In genomic region chr6:19015868-19016267, GRCm38 (mm10) we compare ENCODE assay signal across 9 mouse cellular contexts.
DNase-seq lines count a peak whose midpoint lies in the region; ATAC-seq lines count a peak whose summit lies in the region.
"Had no signal": no experiment of that assay in that cellular context is flagged by ENCODE, and none has a peak within 500 bp of the region (broad histone marks: within the 10 kb centered on the region; RNA-seq: fewer than 3 reads in every experiment).

No protein-coding gene starts in this region.

- no peaks in the 10 kb centered on the region for H3K36me3 ChIP-seq in forebrain, embryonic 11.5 days (ENCODE audit: control insufficient read depth, insufficient read depth, low read length)
- H3K36me3 ChIP-seq in forebrain, embryonic 10.5 days (replicated peaks), result no peaks in the 10 kb centered on the region
- no peaks in the 10 kb centered on the region for H3K36me3 ChIP-seq in hindbrain, embryonic 16.5 days (ENCODE audit: control insufficient read depth, insufficient read depth, low read length)

- WGBS in forebrain, embryonic 11.5 days, result 82% methylated on average over 1 of the region's 1 CpGs
- 81% methylated on average over 1 of the region's 1 CpGs for WGBS in forebrain, embryonic 10.5 days
- WGBS in hindbrain, embryonic 16.5 days, result 91% methylated on average over 1 of the region's 1 CpGs

- no peak overlapping the region for H3K27ac ChIP-seq in forebrain, embryonic 11.5 days (ENCODE audit: low read depth, low read length)
- no peak overlapping the region for H3K27ac ChIP-seq in forebrain, embryonic 10.5 days
- H3K27ac ChIP-seq in hindbrain, embryonic 16.5 days (ENCODE audit: low read depth, low read length), result no peak overlapping the region

- ATAC-seq in forebrain, embryonic 11.5 days (replicated peaks; ENCODE audit: low FRiP score), result peak; percentile 21; the same call in 1 of the 2 replicates
- ATAC-seq in hindbrain, embryonic 16.5 days, result peak; percentile 67; the same call in 1 of the 2 replicates
- no peak for ATAC-seq in erythroid progenitor cell, adult 5-6 weeks (replicated peaks; ENCODE audit: low FRiP score, poor library complexity, severe bottlenecking)
- ATAC-seq: liver, postnatal 0 days had no signal

- H3K27me3 ChIP-seq in forebrain, embryonic 11.5 days (ENCODE audit: control insufficient read depth, insufficient read depth, low read length), result no peaks in the 10 kb centered on the region
- no peaks in the 10 kb centered on the region for H3K27me3 ChIP-seq in forebrain, embryonic 10.5 days (ENCODE audit: poor library complexity, severe bottlenecking)
- no peaks in the 10 kb centered on the region for H3K27me3 ChIP-seq in hindbrain, embryonic 16.5 days (replicated peaks; ENCODE audit: control insufficient read depth, insufficient read depth, low read length)

- H3K9ac ChIP-seq in forebrain, embryonic 11.5 days (ENCODE audit: low read length), result no peak overlapping the region
- H3K9ac ChIP-seq in hindbrain, embryonic 16.5 days (ENCODE audit: low read depth, low read length), result no peak overlapping the region
- H3K9ac ChIP-seq: liver, postnatal 0 days had no signal

- no peak for DNase-seq in forebrain, embryonic 11.5 days (ENCODE audit: low spot score)
- no peak for DNase-seq in forebrain, embryonic 10.5 days (ENCODE audit: extremely low spot score, low spot score)
- DNase-seq in right cerebral cortex, adult 2 months (ENCODE audit: low spot score in 2 of 2), result peak; percentile 4 to 11
- DNase-seq in right cerebral cortex, postnatal 36 days (ENCODE audit: low spot score in 2 of 2), result no peak
- DNase-seq in adipocyte (ENCODE audit: low spot score), result no peak
- no peak for DNase-seq in heart, postnatal 4 days
- DNase-seq: liver, postnatal 0 days had no signal

- H3K4me1 ChIP-seq in forebrain, embryonic 11.5 days (replicated peaks; ENCODE audit: control insufficient read depth, insufficient read depth, low read length), result no peaks in the 10 kb centered on the region
- H3K4me1 ChIP-seq in forebrain, embryonic 10.5 days, result no peaks in the 10 kb centered on the region
- no peaks in the 10 kb centered on the region for H3K4me1 ChIP-seq in hindbrain, embryonic 16.5 days (ENCODE audit: control insufficient read depth, insufficient read depth, low read depth, low read length)

- H3K4me3 ChIP-seq in forebrain, embryonic 11.5 days (ENCODE audit: low read depth, low read length), result no peak overlapping the region
- no peak overlapping the region for H3K4me3 ChIP-seq in forebrain, embryonic 10.5 days
- no peak overlapping the region for H3K4me3 ChIP-seq in hindbrain, embryonic 16.5 days (ENCODE audit: low read length)

- no peaks in the 10 kb centered on the region for H3K9me3 ChIP-seq in forebrain, embryonic 11.5 days (ENCODE audit: control insufficient read depth, low read length)
- H3K9me3 ChIP-seq in forebrain, embryonic 10.5 days, result no peaks in the 10 kb centered on the region
- H3K9me3 ChIP-seq in hindbrain, embryonic 16.5 days (ENCODE audit: control insufficient read depth, low read length), result no peaks in the 10 kb centered on the region

- H3K4me2 ChIP-seq in forebrain, embryonic 11.5 days (ENCODE audit: low read depth, low read length, severe bottlenecking), result no peak overlapping the region
- no peak overlapping the region for H3K4me2 ChIP-seq in hindbrain, embryonic 16.5 days (ENCODE audit: low read length)

Comparison
In these comparisons a context has a peak if more than half of its experiments do, and no peak if none do; other contexts are left out.
1. DNase-seq: peak in right cerebral cortex, adult 2 months (2 of 2); none in forebrain, embryonic 11.5 days (single experiment), forebrain, embryonic 10.5 days (single experiment), right cerebral cortex, postnatal 36 days (0 of 2), adipocyte (single experiment) and heart, postnatal 4 days (single experiment).